Mouse (Mus musculus): ENCODE measurements at regions not wholly inside any gene's neighbourhood (a gene's known extent, or its start where the extent isn't known, plus 50 kb on each side); places are given as distances from the start of the nearest gene placed in this dataset.

GRCm38 (mm10) chr6:17203302-17203701, 77.7 kb upstream of the Cav2 start:
- no peak for TF ChIP-seq CTCF (IDR thresholded peaks at IDR 0.05)
- TF ChIP-seq EP300 (IDR thresholded peaks at IDR 0.05) = no peak
